Mouse (Mus musculus) spleen, adult 10 weeks (tissue): Measurements from ENCODE around the gene F2rl2. TPM values are rescaled to one million over a fixed set of nuclear protein-coding genes. Genes with fewer than 3 reads are reported as not detected.

Experiments
- polyA plus RNA-seq: library from polyadenylated mRNA; stranded (reverse); fragments of 350-450 nt; fragmentation: Illumina TruSeq; extraction: RNeasy Lipid Tissue Mini Kit (QIAGEN cat#74804); gene quantifications from one replicate; pipeline ENCODE4 v1.2.3, GENCODE M21; 2015; ENCODE audit warnings: low replicate concordance; ENCODE audit not compliant: insufficient read depth

F2rl2 gene
- 4.8 TPM for polyA plus RNA-seq

GRCm38 (mm10) chr13:95696654-95697163 is at the start of gene F2rl2:
F2rl2 (plus strand) TSS chr13:95696853.

Other genes with a start within 250 kb of the F2rl2 start
- gene S100z, start 218.1 kb upstream of the F2rl2 start, polyA plus RNA-seq, result not detected
- gene F2rl1, start 171.6 kb upstream of the F2rl2 start, polyA plus RNA-seq, result 9.7 TPM
- gene F2r, start 78.4 kb upstream of the F2rl2 start, polyA plus RNA-seq, result 36.8 TPM
- 20.4 TPM for gene Iqgap2, start 195.1 kb downstream of the F2rl2 start, polyA plus RNA-seq